Mouse (Mus musculus): ENCODE measurements around the gene Chdh. TPM values are rescaled to one million over a fixed set of nuclear protein-coding genes. Genes with fewer than 3 reads are reported as not detected.

Chdh gene
- total and polyA plus RNA-seq, 2 experiments from 2014 or later: 0.58 to 1.3 TPM

GRCm38 (mm10) chr14:29978254-29979204 is 30.3 kb upstream of the Chdh start, which contains the start of gene Actr8:
Gene Actr8 (plus strand): TSS chr14:29978337.
- peak within 1 kb of the TSS; percentile 73 for H3K4me2 ChIP-seq (ENCODE audit: low read depth, low read length)
- H3K27ac ChIP-seq: peak within 1 kb of the TSS; percentile 93
- peak within 1 kb of the TSS; percentile 72 for H3K9ac ChIP-seq (replicated peaks; ENCODE audit: low read length)
- DNase-seq (ENCODE audit: low spot score) (peak; percentile 97), ATAC-seq (peak; percentile 95)
- H3K27me3 ChIP-seq (ENCODE audit: insufficient read depth, low read length): no peaks in the 10 kb centered on the region
- WGBS: 2% methylated on average over 43 of the region's 44 CpGs
- peak within 1 kb of the TSS; percentile 71 for H3K4me3 ChIP-seq (ENCODE audit: low read length)
- peaks cover 33% of the 10 kb centered on the region for H3K36me3 ChIP-seq (ENCODE audit: insufficient read depth, low read length)
- H3K9me3 ChIP-seq (ENCODE audit: low read length): no peaks in the 10 kb centered on the region
- H3K4me1 ChIP-seq (ENCODE audit: insufficient read depth, low read length): no peaks in the 10 kb centered on the region; the same call in 1 of the 2 replicates
- peak; percentile 13; the same call in 1 of the 2 replicates for TF ChIP-seq CTCF (IDR thresholded peaks at IDR 0.05; ENCODE audit: low read depth)

- Histone ChIP-seq H3K4me1 (ENCODE audit: insufficient read depth, low read length) (no peaks in the 10 kb centered on the region; the same call in 1 of the 2 replicates), H3K9ac (replicated peaks; ENCODE audit: low read length) (no peak overlapping the region), H3K9me3 (ENCODE audit: low read length) (no peaks in the 10 kb centered on the region), H3K4me2 (ENCODE audit: low read depth, low read length) (no peak overlapping the region), H3K36me3 (ENCODE audit: insufficient read depth, low read length) (peaks cover 42% of the 10 kb centered on the region), H3K27ac (no peak overlapping the region), H3K27me3 (ENCODE audit: insufficient read depth, low read length) (no peaks in the 10 kb centered on the region), H3K4me3 (ENCODE audit: low read length) (no peak overlapping the region)
- no peak for ATAC-seq
- peak; percentile 52 for TF ChIP-seq CTCF (IDR thresholded peaks at IDR 0.05; ENCODE audit: low read depth)
- peak; percentile 45 for DNase-seq (ENCODE audit: low spot score)
- WGBS: 97% methylated on average over 10 of the region's 10 CpGs
These were observed 28.2 kb upstream of the Chdh start for GRCm38 (mm10) chr14:29980447-29981205.

- TF ChIP-seq CTCF (IDR thresholded peaks at IDR 0.05; ENCODE audit: low read depth): no peak
- WGBS: 89% methylated on average over 4 of the region's 4 CpGs
- Histone ChIP-seq H3K9ac (replicated peaks; ENCODE audit: low read length) (no peak overlapping the region), H3K9me3 (ENCODE audit: low read length) (no peaks in the 10 kb centered on the region), H3K4me2 (ENCODE audit: low read depth, low read length) (no peak overlapping the region), H3K36me3 (ENCODE audit: insufficient read depth, low read length) (peaks cover 92% of the 10 kb centered on the region), H3K27me3 (ENCODE audit: insufficient read depth, low read length) (no peaks in the 10 kb centered on the region), H3K4me3 (ENCODE audit: low read length) (no peak overlapping the region), H3K27ac (no peak overlapping the region), H3K4me1 (ENCODE audit: insufficient read depth, low read length) (no peaks in the 10 kb centered on the region)
- ATAC-seq (no peak), DNase-seq (ENCODE audit: low spot score) (no peak)
These were observed 22.7 kb upstream of the Chdh start for GRCm38 (mm10) chr14:29986096-29986495.

GRCm38 (mm10) chr14:29987276-29987675 is 21.5 kb upstream of the Chdh start:
- H3K36me3 ChIP-seq (ENCODE audit: insufficient read depth, low read length): peaks cover 96% of the 10 kb centered on the region
- no peaks in the 10 kb centered on the region for H3K27me3 ChIP-seq (ENCODE audit: insufficient read depth, low read length)
- no peak for TF ChIP-seq CTCF (IDR thresholded peaks at IDR 0.05; ENCODE audit: low read depth)
- WGBS: 90% methylated on average over 6 of the region's 6 CpGs
- H3K4me3 ChIP-seq (ENCODE audit: low read length): no peak overlapping the region
- no peak for ATAC-seq
- H3K4me1 ChIP-seq (ENCODE audit: insufficient read depth, low read length): no peaks in the 10 kb centered on the region
- no peak for DNase-seq (ENCODE audit: low spot score)
- H3K9ac ChIP-seq (replicated peaks; ENCODE audit: low read length): no peak overlapping the region
- no peaks in the 10 kb centered on the region for H3K9me3 ChIP-seq (ENCODE audit: low read length)
- no peak overlapping the region for H3K4me2 ChIP-seq (ENCODE audit: low read depth, low read length)
- H3K27ac ChIP-seq: no peak overlapping the region

- peaks cover 93% of the 10 kb centered on the region for H3K36me3 ChIP-seq (ENCODE audit: insufficient read depth, low read length)
- no peak overlapping the region for H3K9ac ChIP-seq (replicated peaks; ENCODE audit: low read length)
- H3K4me1 ChIP-seq (ENCODE audit: insufficient read depth, low read length): no peaks in the 10 kb centered on the region
- no peak for TF ChIP-seq CTCF (IDR thresholded peaks at IDR 0.05; ENCODE audit: low read depth)
- H3K27ac ChIP-seq: no peak overlapping the region
- no peaks in the 10 kb centered on the region for H3K9me3 ChIP-seq (ENCODE audit: low read length)
- H3K4me2 ChIP-seq (ENCODE audit: low read depth, low read length): no peak overlapping the region
- ATAC-seq: no peak
- no peak overlapping the region for H3K4me3 ChIP-seq (ENCODE audit: low read length)
- no peaks in the 10 kb centered on the region for H3K27me3 ChIP-seq (ENCODE audit: insufficient read depth, low read length)
- WGBS: 92% methylated on average over 9 of the region's 9 CpGs
- no peak for DNase-seq (ENCODE audit: low spot score)
These were observed 21.1 kb upstream of the Chdh start for GRCm38 (mm10) chr14:29987739-29988138.

GRCm38 (mm10) chr14:29988337-29988736 is 20.5 kb upstream of the Chdh start:
- peaks cover 93% of the 10 kb centered on the region for H3K36me3 ChIP-seq (ENCODE audit: insufficient read depth, low read length)
- H3K4me3 ChIP-seq (ENCODE audit: low read length): no peak overlapping the region
- no peak overlapping the region for H3K9ac ChIP-seq (replicated peaks; ENCODE audit: low read length)
- ATAC-seq: no peak
- no peak for TF ChIP-seq CTCF (IDR thresholded peaks at IDR 0.05; ENCODE audit: low read depth)
- H3K4me2 ChIP-seq (ENCODE audit: low read depth, low read length): no peak overlapping the region
- no peak overlapping the region for H3K27ac ChIP-seq
- 97% methylated on average over 4 of the region's 4 CpGs for WGBS
- H3K9me3 ChIP-seq (ENCODE audit: low read length): no peaks in the 10 kb centered on the region
- H3K27me3 ChIP-seq (ENCODE audit: insufficient read depth, low read length): no peaks in the 10 kb centered on the region
- H3K4me1 ChIP-seq (ENCODE audit: insufficient read depth, low read length): no peaks in the 10 kb centered on the region
- no peak for DNase-seq (ENCODE audit: low spot score)

Measured in hindbrain, postnatal 0 days (tissue).